Mouse (Mus musculus): ENCODE measurements around the gene Stat4.

GRCm38 (mm10) chr1:52066276-52066675 lies 79.3 kb downstream of the Stat4 start:
- TF ChIP-seq CTCF (IDR thresholded peaks at IDR 0.05; ENCODE audit: extremely low read depth, insufficient read depth, low read length) (no peak), POLR2A (IDR thresholded peaks at IDR 0.05; ENCODE audit: extremely low read depth, insufficient read depth, low read length) (no peak)
